In genomic region chr6:100670370-100670841, GRCm38 (mm10) we compare ENCODE assay signal across 8 mouse cellular contexts. TPM values are rescaled to one million over a fixed set of nuclear protein-coding genes. Genes with fewer than 3 reads are reported as not detected.
DNase-seq lines count a peak whose midpoint lies in the region; TF ChIP-seq lines count a peak whose summit lies in the region.

No protein-coding gene starts in this region.

- peak; percentile 66 for DNase-seq in NIH3T3 (ENCODE audit: low read depth)
- peak; percentile 69 to 74 for DNase-seq in cerebellum, adult 2 months
- peak; percentile 23 for DNase-seq in forelimb bud, embryonic 11.5 days (ENCODE audit: low read depth, low spot score)
- peak; percentile 55 for DNase-seq in hindbrain, embryonic 10.5 days (ENCODE audit: low spot score)
- peak; percentile 28 to 44 for DNase-seq in layer of hippocampus, postnatal 10 days (ENCODE audit: low spot score in 2 of 2)
- DNase-seq in lung, postnatal 14 days: peak; percentile 41
- peak; percentile 47 for DNase-seq in ovary, postnatal 36 days (ENCODE audit: low spot score)
- DNase-seq in urinary bladder, postnatal 14 days (ENCODE audit: low spot score): peak; percentile 59

- H3K9me3 ChIP-seq in hindbrain, embryonic 10.5 days: no peaks in the 10 kb centered on the region

- H3K27me3 ChIP-seq in cerebellum, adult 2 months (ENCODE audit: control insufficient read depth, insufficient read depth, low read length): no peaks in the 10 kb centered on the region
- 0 out of 2 replicates have a peak, but pooled peaks cover 6% of the 10 kb centered on the region for H3K27me3 ChIP-seq in hindbrain, embryonic 10.5 days (ENCODE audit: insufficient read depth, poor library complexity, severe bottlenecking)

- no peak for TF ChIP-seq CTCF in cerebellum, adult 2 months (IDR thresholded peaks at IDR 0.05; ENCODE audit: borderline replicate concordance, insufficient read depth, low read depth, low read length)

- H3K4me3 ChIP-seq in cerebellum, adult 2 months (replicated peaks; ENCODE audit: insufficient read depth, low read depth, low read length): peak overlapping the region; percentile 56
- peak overlapping the region; percentile 77 for H3K4me3 ChIP-seq in hindbrain, embryonic 10.5 days

- H3K27ac ChIP-seq in cerebellum, adult 2 months (ENCODE audit: insufficient read depth, low read length): 0 out of 2 replicates have a peak overlapping the region, but pooled peaks have one; percentile 1
- peak overlapping the region; percentile 88 for H3K27ac ChIP-seq in hindbrain, embryonic 10.5 days

- H3K36me3 ChIP-seq in hindbrain, embryonic 10.5 days: peaks cover 7% of the 10 kb centered on the region; the same call in 1 of the 2 replicates

- no peaks in the 10 kb centered on the region for H3K4me1 ChIP-seq in cerebellum, adult 2 months (ENCODE audit: control insufficient read depth, insufficient read depth, low read length)
- H3K4me1 ChIP-seq in hindbrain, embryonic 10.5 days (replicated peaks): peaks cover 18% of the 10 kb centered on the region

- no peak for TF ChIP-seq POLR2A in cerebellum, adult 2 months (IDR thresholded peaks at IDR 0.05; ENCODE audit: borderline replicate concordance, insufficient read depth, low read length)

- WGBS in cerebellum, adult 2 months: under 1% methylated on average over 32 of the region's 32 CpGs
- WGBS in hindbrain, embryonic 10.5 days: under 1% methylated on average over 32 of the region's 32 CpGs

RNA-seq across cellular contexts. Expression of gene Shq1, which starts 0.6 kb away (rescaled TPM):
- 3.6 and 3.8 TPM in 2 replicates for polyA plus RNA-seq in cerebellum, adult 2 months (2012; rRNA removed)
- 19.1 and 21.2 TPM in 2 replicates for polyA plus RNA-seq in hindbrain, embryonic 10.5 days (2016; fragmentation: Nextera tagmentation; extraction: Ambion mirVana)
- 1 to 10 TPM; 7.3 to 7.7 TPM for total RNA-seq in layer of hippocampus, postnatal 10 days (2021)

RNA-seq across cellular contexts. Expression of gene Gxylt2, which starts 34.1 kb away (rescaled TPM):
- polyA plus RNA-seq in cerebellum, adult 2 months (2012; rRNA removed): 0.31 and 0.41 TPM in 2 replicates
- polyA plus RNA-seq in hindbrain, embryonic 10.5 days (2016; fragmentation: Nextera tagmentation; extraction: Ambion mirVana): 2.4 and 3.1 TPM in 2 replicates
- total RNA-seq in layer of hippocampus, postnatal 10 days (2021): 1 to 10 TPM; 2.7 TPM

Comparison
In these comparisons a context has a peak if more than half of its experiments do, and no peak if none do; other contexts are left out.
1. Peak in every context shown above with its lines: DNase-seq, H3K4me3 ChIP-seq and H3K27ac ChIP-seq.